Mouse (Mus musculus): ENCODE results near the gene Rpl36. TPM values are rescaled to one million over a fixed set of nuclear protein-coding genes. Genes with fewer than 3 reads are reported as not detected.

Rpl36 gene
- polyA plus RNA-seq, 1 experiment from 2014 or later = 2,211 TPM

DNA sequence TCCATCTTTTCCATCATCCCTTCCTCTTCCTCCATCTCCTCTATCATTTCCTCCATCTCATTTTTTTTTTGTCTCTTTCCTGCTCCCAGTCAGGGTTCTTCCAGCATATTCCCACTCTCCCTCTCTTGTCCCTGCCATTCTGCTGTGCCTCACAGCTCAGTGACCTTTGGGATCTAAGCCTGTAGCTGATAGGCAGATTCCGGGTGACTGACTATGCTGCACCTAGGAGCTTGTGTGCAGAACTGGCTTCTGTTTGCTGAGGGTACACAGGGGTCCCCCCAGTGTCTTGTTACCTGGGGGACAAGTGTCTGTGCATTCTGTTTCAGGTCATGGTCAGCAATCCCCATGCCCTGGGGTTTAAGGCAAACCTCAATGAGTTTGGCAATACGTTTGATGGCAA is 41.6 kb downstream of the Rpl36 start:
- Histone ChIP-seq H3K4me1 (replicated peaks; ENCODE audit: control insufficient read depth, insufficient read depth, low read length) (no peaks in the 10 kb centered on the region), H3K4me3 (ENCODE audit: low read depth, low read length) (no peak overlapping the region), H3K4me2 (no peak overlapping the region), H3K9ac (ENCODE audit: low read depth, low read length) (no peak overlapping the region), H3K27me3 (replicated peaks; ENCODE audit: control insufficient read depth, insufficient read depth, low read length) (no peaks in the 10 kb centered on the region), H3K27ac (ENCODE audit: low read depth, low read length) (no peak overlapping the region), H3K36me3 (ENCODE audit: control insufficient read depth, insufficient read depth, low read length) (no peaks in the 10 kb centered on the region), H3K9me3 (ENCODE audit: control insufficient read depth, low read length) (no peaks in the 10 kb centered on the region)
- no peak for DNase-seq (ENCODE audit: low spot score)
- ATAC-seq (replicated peaks; ENCODE audit: low FRiP score) = no peak
- 82% methylated on average over 2 of the region's 2 CpGs for WGBS

DNA sequence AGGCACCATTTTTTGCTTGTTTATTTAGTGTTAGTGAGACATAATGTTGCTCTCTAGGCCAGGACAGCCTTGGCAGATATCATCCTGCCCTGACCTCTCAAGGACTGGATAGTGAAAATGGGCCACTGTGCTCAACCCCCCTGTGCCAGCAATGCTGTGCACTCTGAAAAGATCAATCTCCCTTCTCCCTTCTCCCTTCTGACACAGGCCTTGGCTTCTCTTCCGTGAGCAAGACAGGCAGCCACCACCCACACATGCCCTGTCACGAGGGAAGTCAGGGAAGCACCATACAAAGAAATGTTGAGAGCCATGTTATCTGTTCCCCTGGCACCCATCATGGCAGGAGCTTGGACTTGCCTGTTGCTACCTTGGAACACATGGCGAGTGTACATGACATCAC is 42.1 kb downstream of the Rpl36 start:
- H3K9me3 ChIP-seq (ENCODE audit: control insufficient read depth, low read length) = no peaks in the 10 kb centered on the region
- no peak overlapping the region for H3K4me3 ChIP-seq (ENCODE audit: low read depth, low read length)
- no peak overlapping the region for H3K4me2 ChIP-seq
- no peaks in the 10 kb centered on the region; the same call in 1 of the 2 replicates for H3K27me3 ChIP-seq (replicated peaks; ENCODE audit: control insufficient read depth, insufficient read depth, low read length)
- no peaks in the 10 kb centered on the region for H3K36me3 ChIP-seq (ENCODE audit: control insufficient read depth, insufficient read depth, low read length)
- 70% methylated on average over 3 of the region's 3 CpGs for WGBS
- ATAC-seq (replicated peaks; ENCODE audit: low FRiP score) (no peak), DNase-seq (ENCODE audit: low spot score) (no peak)
- no peaks in the 10 kb centered on the region for H3K4me1 ChIP-seq (replicated peaks; ENCODE audit: control insufficient read depth, insufficient read depth, low read length)
- H3K9ac ChIP-seq (ENCODE audit: low read depth, low read length) = no peak overlapping the region
- no peak overlapping the region for H3K27ac ChIP-seq (ENCODE audit: low read depth, low read length)

DNA sequence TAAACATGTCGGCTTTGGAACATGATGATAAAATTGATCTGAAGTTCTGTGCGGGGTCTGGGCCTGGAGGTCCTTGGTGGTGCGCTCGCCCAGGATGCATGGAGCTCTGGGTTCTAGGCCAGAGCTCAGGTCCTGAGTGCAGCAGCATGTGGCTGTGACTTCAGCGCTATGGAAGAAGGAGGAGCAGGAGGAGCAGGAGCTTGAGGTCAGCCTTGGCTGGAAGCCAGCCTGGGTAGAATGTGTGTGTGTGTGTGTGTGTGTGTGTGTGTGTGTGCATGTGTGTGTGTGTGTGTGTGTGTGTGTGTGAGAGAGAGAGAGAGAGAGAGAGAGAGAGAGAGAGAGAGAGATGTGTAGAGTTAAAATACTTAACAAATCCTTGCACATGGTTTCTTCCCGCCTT is 43.0 kb downstream of the Rpl36 start:
- ATAC-seq (replicated peaks; ENCODE audit: low FRiP score) (no peak), DNase-seq (ENCODE audit: low spot score) (no peak)
- 81% methylated on average over 6 of the region's 6 CpGs for WGBS
- H3K9me3 ChIP-seq (ENCODE audit: control insufficient read depth, low read length) = no peaks in the 10 kb centered on the region
- no peak overlapping the region for H3K9ac ChIP-seq (ENCODE audit: low read depth, low read length)
- H3K36me3 ChIP-seq (ENCODE audit: control insufficient read depth, insufficient read depth, low read length) = no peaks in the 10 kb centered on the region
- no peak overlapping the region for H3K27ac ChIP-seq (ENCODE audit: low read depth, low read length)
- no peak overlapping the region for H3K4me2 ChIP-seq
- H3K4me1 ChIP-seq (replicated peaks; ENCODE audit: control insufficient read depth, insufficient read depth, low read length) = no peaks in the 10 kb centered on the region
- no peak overlapping the region for H3K4me3 ChIP-seq (ENCODE audit: low read depth, low read length)
- no peaks in the 10 kb centered on the region; the same call in 1 of the 2 replicates for H3K27me3 ChIP-seq (replicated peaks; ENCODE audit: control insufficient read depth, insufficient read depth, low read length)

DNA sequence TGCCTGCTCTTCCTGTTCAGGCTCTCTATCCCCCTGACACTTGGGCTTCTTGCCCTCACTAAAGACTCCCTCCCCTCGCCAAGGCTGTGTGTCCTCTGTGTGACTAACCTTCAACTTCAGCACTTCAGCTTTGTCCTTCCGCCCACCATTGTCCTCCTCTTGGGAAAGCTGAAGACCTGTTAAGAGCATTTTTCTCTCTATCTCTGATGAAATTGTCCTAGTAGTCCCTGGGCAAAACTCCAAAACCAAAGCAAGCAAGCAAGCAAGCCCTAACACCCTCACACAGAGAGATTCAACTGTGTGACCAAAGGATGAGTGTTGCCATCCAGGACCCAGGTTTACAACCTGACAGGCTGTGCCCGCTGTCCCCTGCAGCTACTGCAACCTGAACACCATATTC is 50.4 kb downstream of the Rpl36 start:
- 63% methylated on average over 3 of the region's 3 CpGs for WGBS
- ATAC-seq (replicated peaks; ENCODE audit: low FRiP score) (no peak), DNase-seq (ENCODE audit: low spot score) (no peak)
- H3K27me3 ChIP-seq (replicated peaks; ENCODE audit: control insufficient read depth, insufficient read depth, low read length) = peaks cover 20% of the 10 kb centered on the region
- no peak overlapping the region for H3K27ac ChIP-seq (ENCODE audit: low read depth, low read length)
- H3K9me3 ChIP-seq (ENCODE audit: control insufficient read depth, low read length) = no peaks in the 10 kb centered on the region
- no peaks in the 10 kb centered on the region for H3K36me3 ChIP-seq (ENCODE audit: control insufficient read depth, insufficient read depth, low read length)
- no peak overlapping the region for H3K4me3 ChIP-seq (ENCODE audit: low read depth, low read length)
- H3K4me2 ChIP-seq = no peak overlapping the region; the same call in 1 of the 2 replicates
- no peaks in the 10 kb centered on the region; the same call in 1 of the 2 replicates for H3K4me1 ChIP-seq (replicated peaks; ENCODE audit: control insufficient read depth, insufficient read depth, low read length)
- no peak overlapping the region for H3K9ac ChIP-seq (ENCODE audit: low read depth, low read length)

Other genes with a start within 250 kb of the Rpl36 start
- 33.4 and 39.8 TPM in 2 replicates for gene Ptprs, start 136.9 kb upstream of the Rpl36 start, polyA plus RNA-seq (2014; fragmentation: Nextera tagmentation; extraction: Ambion mirVana)
- gene Znrf4, start 101.0 kb upstream of the Rpl36 start, polyA plus RNA-seq (2014; fragmentation: Nextera tagmentation; extraction: Ambion mirVana) = not detected in 2 replicates
- 0.44 and 0.70 TPM in 2 replicates for gene Gm20219, start 59.0 kb upstream of the Rpl36 start, polyA plus RNA-seq (2014; fragmentation: Nextera tagmentation; extraction: Ambion mirVana)
- 64.5 and 75.5 TPM in 2 replicates for gene Safb2, start 28.8 kb upstream of the Rpl36 start, polyA plus RNA-seq (2014; fragmentation: Nextera tagmentation; extraction: Ambion mirVana)
- 93.1 and 96.5 TPM in 2 replicates for gene Safb, start 28.6 kb upstream of the Rpl36 start, polyA plus RNA-seq (2014; fragmentation: Nextera tagmentation; extraction: Ambion mirVana)
- 236 and 248 TPM in 2 replicates for gene 2410015M20Rik, start 3.6 kb upstream of the Rpl36 start, polyA plus RNA-seq (2014; fragmentation: Nextera tagmentation; extraction: Ambion mirVana)
- gene Lonp1, start 13.5 kb downstream of the Rpl36 start, polyA plus RNA-seq (2014; fragmentation: Nextera tagmentation; extraction: Ambion mirVana) = 87.9 and 92.4 TPM in 2 replicates
- 0.64 and 0.68 TPM in 2 replicates for gene Catsperd, start 14.7 kb downstream of the Rpl36 start, polyA plus RNA-seq (2014; fragmentation: Nextera tagmentation; extraction: Ambion mirVana)
- gene Ranbp3, start 59.9 kb downstream of the Rpl36 start, polyA plus RNA-seq (2014; fragmentation: Nextera tagmentation; extraction: Ambion mirVana) = 94.3 and 105 TPM in 2 replicates
- 343 and 358 TPM in 2 replicates for gene Ndufa11, start 104.4 kb downstream of the Rpl36 start, polyA plus RNA-seq (2014; fragmentation: Nextera tagmentation; extraction: Ambion mirVana)
- gene Vmac, start 104.6 kb downstream of the Rpl36 start, polyA plus RNA-seq (2014; fragmentation: Nextera tagmentation; extraction: Ambion mirVana) = 9.1 and 10.7 TPM in 2 replicates
- gene Nrtn, start 144.1 kb downstream of the Rpl36 start, polyA plus RNA-seq (2014; fragmentation: Nextera tagmentation; extraction: Ambion mirVana) = 5.2 and 5.3 TPM in 2 replicates
- 34.5 and 36.9 TPM in 2 replicates for gene Dus3l, start 151.3 kb downstream of the Rpl36 start, polyA plus RNA-seq (2014; fragmentation: Nextera tagmentation; extraction: Ambion mirVana)
- gene Prr22, start 156.8 kb downstream of the Rpl36 start, polyA plus RNA-seq (2014; fragmentation: Nextera tagmentation; extraction: Ambion mirVana) = 1.6 and 1.8 TPM in 2 replicates
- gene Rfx2, start 217.6 kb downstream of the Rpl36 start, polyA plus RNA-seq (2014; fragmentation: Nextera tagmentation; extraction: Ambion mirVana) = 9.0 and 9.5 TPM in 2 replicates